Mouse (Mus musculus) forebrain, embryonic 15.5 days (tissue): ENCODE data around the gene Pfdn5. TPM values are rescaled to one million over a fixed set of nuclear protein-coding genes. Genes with fewer than 3 reads are reported as not detected.

Experiments used
- polyA plus RNA-seq: library from polyadenylated mRNA; unstranded; fragments of >200 nt; fragmentation: Nextera tagmentation; extraction: Ambion mirVana; gene quantifications from 2 replicates; pipeline ENCODE4 v1.2.1, GENCODE M21; 2015

The Pfdn5 gene
- polyA plus RNA-seq, 1 experiment from 2014 or later = 467 TPM

Other genes starting within 250 kb of the Pfdn5 start
- gene Tns2, start 225.7 kb upstream of the Pfdn5 start, polyA plus RNA-seq = 4.9 and 6.9 TPM in 2 replicates
- 38.2 and 42.9 TPM in 2 replicates for gene Spryd3, start 189.9 kb upstream of the Pfdn5 start, polyA plus RNA-seq
- 1.2 and 1.4 TPM in 2 replicates for gene Igfbp6, start 181.8 kb upstream of the Pfdn5 start, polyA plus RNA-seq
- gene Soat2, start 175.6 kb upstream of the Pfdn5 start, polyA plus RNA-seq = not detected in 2 replicates
- 90.6 and 94.0 TPM in 2 replicates for gene Zfp740, start 122.9 kb upstream of the Pfdn5 start, polyA plus RNA-seq
- 44.2 and 45.1 TPM in 2 replicates for gene Csad, start 121.4 kb upstream of the Pfdn5 start, polyA plus RNA-seq
- 0.33 and 0.99 TPM in 2 replicates for gene Itgb7, start 94.2 kb upstream of the Pfdn5 start, polyA plus RNA-seq
- 5.9 and 6.2 TPM in 2 replicates for gene Rarg, start 68.6 kb upstream of the Pfdn5 start, polyA plus RNA-seq
- not detected in 2 replicates for gene Gm9918, start 55.6 kb upstream of the Pfdn5 start, polyA plus RNA-seq
- gene Mfsd5, start 46.7 kb upstream of the Pfdn5 start, polyA plus RNA-seq = 50.1 and 51.5 TPM in 2 replicates
- gene Espl1, start 29.9 kb upstream of the Pfdn5 start, polyA plus RNA-seq = 10.2 and 15.2 TPM in 2 replicates
- gene Myg1, start 5.6 kb downstream of the Pfdn5 start, polyA plus RNA-seq = 98.2 and 108 TPM in 2 replicates
- gene Aaas, start 24.7 kb downstream of the Pfdn5 start, polyA plus RNA-seq = 42.6 and 44.9 TPM in 2 replicates
- 0.36 and 0.40 TPM in 2 replicates for gene Sp7, start 41.1 kb downstream of the Pfdn5 start, polyA plus RNA-seq
- 5.4 and 5.6 TPM in 2 replicates for gene Sp1, start 80.0 kb downstream of the Pfdn5 start, polyA plus RNA-seq
- gene Amhr2, start 119.3 kb downstream of the Pfdn5 start, polyA plus RNA-seq = 0.15 and 0.83 TPM in 2 replicates
- 85.8 and 89.1 TPM in 2 replicates for gene Prr13, start 132.9 kb downstream of the Pfdn5 start, polyA plus RNA-seq
- gene Pcbp2, start 144.4 kb downstream of the Pfdn5 start, polyA plus RNA-seq = 155 and 161 TPM in 2 replicates
- 6.0 and 6.1 TPM in 2 replicates for gene Gm10337, start 177.6 kb downstream of the Pfdn5 start, polyA plus RNA-seq
- 55.3 and 55.9 TPM in 2 replicates for gene Map3k12, start 190.9 kb downstream of the Pfdn5 start, polyA plus RNA-seq
- gene Tarbp2, start 192.1 kb downstream of the Pfdn5 start, polyA plus RNA-seq = 102 and 103 TPM in 2 replicates
- 2.4 and 2.5 TPM in 2 replicates for gene Npff, start 198.8 kb downstream of the Pfdn5 start, polyA plus RNA-seq